Mouse (Mus musculus): ENCODE results near the gene Il20rb.

The Il20rb gene

DNA sequence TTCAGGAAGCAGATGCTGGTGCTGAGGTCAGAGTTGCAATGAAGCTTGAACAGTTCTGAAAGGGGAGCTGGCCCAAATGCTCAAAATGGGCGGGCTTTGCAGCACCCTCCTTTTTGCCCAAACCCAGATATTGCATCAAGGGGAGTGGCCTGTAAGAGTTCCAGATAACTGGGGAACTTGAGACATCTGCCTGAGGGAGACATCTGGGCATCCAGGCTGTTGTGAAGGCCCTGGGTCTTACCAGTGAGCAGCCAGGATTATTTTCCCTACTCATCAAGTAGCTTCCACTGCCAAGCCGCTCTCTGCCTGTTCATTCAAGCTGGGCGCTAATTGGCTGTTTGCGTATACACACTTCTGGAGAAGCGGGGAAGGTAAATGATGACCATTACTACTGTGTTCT, at the start of gene Il20rb:
Gene Il20rb (minus strand): TSS at position 358 of the 400 bp plus-strand sequence.
- no peak for DNase-seq (ENCODE audit: low read depth in 1 of 2, low spot score in 2 of 2)

DNA sequence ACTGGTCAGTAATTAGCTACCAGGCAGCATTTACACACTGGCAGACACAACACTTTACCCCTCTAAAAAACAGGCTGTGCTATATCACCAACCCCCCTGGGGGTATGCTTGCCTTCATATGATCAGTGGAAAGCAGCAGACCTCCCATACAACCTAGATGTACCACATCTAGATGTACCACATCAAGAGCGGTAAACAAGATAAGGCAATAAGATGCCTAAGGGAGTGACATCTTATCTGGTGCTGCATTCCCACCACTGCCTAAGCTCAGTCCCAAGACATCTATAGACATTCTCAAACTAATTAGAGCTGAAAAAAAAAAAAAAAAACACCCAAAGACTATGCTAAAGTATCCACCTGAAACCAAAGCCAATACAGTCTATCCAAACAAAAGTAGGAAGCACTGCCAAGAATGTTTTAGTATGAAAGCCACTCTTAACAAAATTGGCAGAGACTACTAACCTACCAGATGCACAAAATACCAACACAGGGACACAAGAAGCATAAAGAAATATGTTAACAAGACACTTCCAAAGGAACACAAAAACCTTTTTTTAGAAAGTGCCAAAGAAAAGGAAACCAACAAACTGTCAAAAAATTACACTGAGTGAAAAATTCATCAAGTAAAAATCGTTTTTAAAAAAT, 49.2 kb upstream of the Il20rb start:
- no peak for DNase-seq (ENCODE audit: low read depth in 1 of 2, low spot score in 2 of 2)

DNA sequence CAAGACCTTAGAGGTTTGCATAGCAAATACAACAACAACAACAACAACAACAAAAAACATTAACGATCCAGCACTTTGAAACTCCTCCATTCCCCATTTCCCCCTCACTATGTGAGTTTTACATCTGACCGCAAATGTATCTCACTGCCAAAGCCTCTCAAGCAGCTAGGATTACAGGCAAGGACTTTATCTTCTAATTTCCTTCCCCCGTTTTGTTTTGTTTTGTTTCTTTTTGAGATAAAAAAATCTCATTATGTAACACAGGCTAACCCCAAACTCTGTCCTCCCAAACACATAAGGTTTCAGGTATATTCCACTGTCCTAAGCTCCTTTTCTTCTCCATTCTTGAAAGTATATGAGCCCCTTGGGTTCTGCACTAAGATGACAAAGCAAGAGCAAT, 48.1 kb upstream of the Il20rb start:
- DNase-seq (ENCODE audit: low read depth in 1 of 2, low spot score in 2 of 2): no peak

DNA sequence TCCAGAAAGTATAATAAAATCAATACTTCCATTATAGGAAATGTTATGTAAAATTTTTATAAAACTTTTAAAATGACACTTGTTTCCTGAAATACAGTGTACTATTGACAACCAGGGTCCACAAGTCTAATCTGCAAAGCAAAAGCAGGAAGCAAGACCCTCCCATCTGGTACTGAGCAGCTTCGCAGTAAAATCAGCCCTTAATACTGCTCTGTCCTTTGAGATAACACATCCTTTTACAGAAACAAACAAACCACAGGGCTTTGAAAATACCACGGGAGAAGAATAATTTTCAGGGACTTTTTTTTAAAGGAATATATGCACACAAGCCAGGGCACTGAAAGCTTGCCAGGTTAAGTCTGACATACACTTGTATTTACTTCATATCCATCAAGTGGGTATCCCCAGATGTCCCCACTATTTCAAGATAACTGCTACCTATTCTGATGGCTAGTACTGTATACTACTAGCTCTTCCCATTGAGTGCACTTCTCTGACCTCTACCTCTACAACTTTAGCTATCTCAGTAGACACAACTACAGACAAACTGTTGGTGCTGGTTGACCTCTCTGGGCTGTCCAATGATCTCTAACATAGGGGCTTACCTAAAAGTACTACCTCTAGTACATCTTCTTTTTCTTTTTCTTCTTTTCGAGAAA, 46.4 kb upstream of the Il20rb start:
- DNase-seq (ENCODE audit: low read depth in 1 of 2, low spot score in 2 of 2): no peak

DNA sequence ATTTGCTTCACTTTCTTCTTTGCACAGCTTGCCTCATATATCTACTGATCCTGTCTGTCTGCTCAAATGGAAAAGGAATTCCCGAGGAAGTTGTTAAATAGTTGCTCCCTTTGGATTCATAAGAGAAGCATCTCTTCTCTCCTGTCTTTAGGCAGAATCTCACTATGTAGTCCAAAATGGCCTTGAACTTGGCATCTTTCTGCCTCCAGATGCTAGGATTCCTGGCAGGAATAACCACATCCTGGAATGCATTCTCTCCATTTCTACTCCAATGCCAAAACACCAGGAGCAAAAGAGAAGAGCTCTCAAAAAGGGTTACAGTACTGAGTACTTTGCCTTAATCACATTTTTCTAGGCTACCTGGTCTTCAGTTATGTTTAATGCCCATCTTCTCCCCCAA, 44.7 kb upstream of the Il20rb start:
- no peak for DNase-seq (ENCODE audit: low read depth in 1 of 2, low spot score in 2 of 2)

DNA sequence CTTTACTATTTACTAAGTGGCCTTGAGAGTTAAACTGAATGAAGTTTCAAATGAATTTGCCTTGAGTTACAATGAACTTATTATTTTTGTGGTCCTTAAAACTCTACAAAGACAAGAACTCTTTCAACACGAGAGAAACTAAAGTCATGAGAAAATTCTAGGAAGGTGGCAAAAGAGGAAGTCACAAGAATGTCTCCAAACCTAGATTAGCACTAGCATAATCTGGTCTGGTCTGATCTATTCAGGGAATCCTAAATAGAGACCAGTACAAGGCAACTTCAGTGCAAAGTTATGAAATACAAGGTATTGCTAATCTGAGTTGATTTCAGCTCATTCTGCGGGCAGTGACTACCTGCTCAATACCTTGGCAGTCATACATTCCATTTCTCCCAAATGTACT, 38.6 kb upstream of the Il20rb start:
- no peak for DNase-seq (ENCODE audit: low read depth in 1 of 2, low spot score in 2 of 2)

DNA sequence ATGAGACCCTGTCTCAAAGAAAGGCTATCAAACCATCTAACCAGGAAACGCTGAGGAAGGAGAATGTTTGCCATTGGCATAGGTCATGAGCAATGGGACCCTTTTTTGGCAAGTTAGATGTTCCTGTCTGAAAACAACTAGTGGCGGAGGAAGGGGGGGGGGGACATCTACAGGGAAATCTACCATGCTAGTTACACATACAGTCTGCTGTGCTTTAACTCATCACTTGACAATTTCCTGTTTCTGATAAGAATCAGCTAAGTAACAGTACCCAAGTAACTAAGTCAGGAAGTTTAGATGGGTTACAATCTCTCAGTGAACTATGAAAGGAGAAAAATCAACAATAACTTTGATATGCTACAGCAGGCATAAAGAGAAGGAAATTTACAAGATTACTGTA, 35.4 kb upstream of the Il20rb start:
- no peak for DNase-seq (ENCODE audit: low read depth in 1 of 2, low spot score in 2 of 2)

DNA sequence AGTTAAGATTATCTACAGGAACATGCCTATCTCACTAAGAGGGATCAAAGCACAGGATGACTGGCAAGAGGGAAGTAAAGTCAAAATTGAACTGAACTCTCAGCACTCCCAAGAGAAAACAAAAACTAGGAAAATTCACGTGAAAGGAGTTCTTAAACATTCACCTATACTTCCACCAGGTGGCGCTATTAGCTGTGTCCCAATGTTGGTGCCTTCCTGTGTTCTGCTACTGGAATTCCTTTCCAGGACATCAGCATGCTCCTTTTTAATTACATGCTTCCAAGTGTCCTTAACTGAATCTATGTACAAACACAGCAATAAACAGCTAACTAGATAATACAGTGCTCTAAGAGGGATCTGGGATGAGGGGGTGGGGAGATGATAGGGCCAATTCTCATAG, 34.0 kb upstream of the Il20rb start:
- peak in 1 of 2 experiments; percentile 3 for DNase-seq (ENCODE audit: low read depth in 1 of 2, low spot score in 2 of 2)

DNA sequence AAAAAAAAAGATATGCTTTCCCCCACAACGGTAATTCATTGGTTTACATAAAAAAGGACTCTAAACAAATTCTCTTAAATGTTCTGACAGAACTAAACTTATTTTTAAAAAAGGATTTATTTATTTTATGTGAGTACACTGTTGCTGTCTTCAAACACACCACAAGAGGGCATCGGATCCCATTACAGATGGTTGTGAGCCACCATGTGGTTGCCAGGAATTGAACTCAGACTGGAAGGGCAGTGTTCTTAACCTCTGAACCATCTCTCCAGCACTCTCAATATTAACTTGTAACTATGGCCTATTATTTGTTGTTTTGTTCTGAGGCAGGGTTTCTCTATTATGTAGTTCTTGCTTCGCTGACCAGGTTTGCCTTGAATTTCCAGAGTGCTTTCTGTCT, 33.4 kb upstream of the Il20rb start:
- DNase-seq (ENCODE audit: low read depth in 1 of 2, low spot score in 2 of 2): no peak

DNA sequence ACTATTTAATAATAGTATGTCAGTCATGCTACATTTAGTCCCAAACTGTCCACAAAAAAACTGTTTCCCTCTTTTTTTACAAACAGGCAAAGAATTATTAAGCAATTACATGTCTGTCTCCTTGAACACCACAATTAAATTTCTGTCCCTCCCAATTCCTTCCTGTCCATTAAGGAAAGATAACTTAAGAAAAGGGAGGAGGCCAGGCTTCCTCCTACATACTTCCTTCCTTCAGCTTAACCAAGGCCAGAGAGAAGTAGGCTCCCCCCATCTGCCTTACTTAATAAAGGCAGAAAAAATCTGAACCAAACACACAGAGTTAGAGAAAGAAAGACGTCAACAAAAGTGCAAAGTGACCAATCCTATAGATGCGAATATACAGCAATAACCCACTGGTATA, 21.0 kb upstream of the Il20rb start:
- no peak for DNase-seq (ENCODE audit: low read depth in 1 of 2, low spot score in 2 of 2)

DNA sequence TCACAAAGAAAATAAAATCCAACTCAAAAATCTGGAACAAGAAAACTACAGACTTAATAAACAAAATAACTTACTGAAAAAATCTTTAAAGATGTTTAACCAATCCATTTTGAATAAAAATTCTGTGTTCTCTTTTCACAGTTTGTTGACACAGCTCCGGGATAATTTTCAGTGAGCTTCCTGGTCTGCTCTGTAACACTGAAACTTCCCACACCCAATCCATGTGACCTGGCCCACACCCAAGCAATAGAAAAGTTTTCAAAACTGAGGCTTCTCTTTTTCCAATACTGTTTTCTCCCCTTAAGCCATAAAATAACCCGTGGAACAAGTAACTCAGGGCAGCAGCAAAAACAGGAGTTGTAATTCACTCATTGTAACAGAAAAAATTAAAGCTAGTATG, 20.1 kb upstream of the Il20rb start:
- no peak for DNase-seq (ENCODE audit: low read depth in 1 of 2, low spot score in 2 of 2)

DNA sequence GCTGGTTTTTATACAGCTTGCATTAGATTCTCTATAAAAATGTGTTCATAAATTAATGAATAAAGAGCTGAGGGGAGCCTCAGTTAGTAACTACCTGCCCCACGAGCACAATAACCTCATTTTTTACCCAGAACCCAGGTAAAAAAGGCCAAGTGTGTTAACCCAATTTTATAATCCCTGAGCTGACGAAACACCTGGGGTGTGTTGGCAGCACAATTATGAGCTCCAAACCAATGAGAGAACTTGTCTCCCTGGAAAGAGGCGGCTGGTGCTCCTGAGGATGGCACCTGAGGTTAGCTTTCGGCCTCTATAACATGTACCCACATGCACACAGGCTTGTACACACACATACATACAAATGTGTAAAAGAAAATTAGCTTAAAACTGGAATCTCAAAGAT, 18.9 kb upstream of the Il20rb start:
- no peak for DNase-seq (ENCODE audit: low read depth in 1 of 2, low spot score in 2 of 2)

DNA sequence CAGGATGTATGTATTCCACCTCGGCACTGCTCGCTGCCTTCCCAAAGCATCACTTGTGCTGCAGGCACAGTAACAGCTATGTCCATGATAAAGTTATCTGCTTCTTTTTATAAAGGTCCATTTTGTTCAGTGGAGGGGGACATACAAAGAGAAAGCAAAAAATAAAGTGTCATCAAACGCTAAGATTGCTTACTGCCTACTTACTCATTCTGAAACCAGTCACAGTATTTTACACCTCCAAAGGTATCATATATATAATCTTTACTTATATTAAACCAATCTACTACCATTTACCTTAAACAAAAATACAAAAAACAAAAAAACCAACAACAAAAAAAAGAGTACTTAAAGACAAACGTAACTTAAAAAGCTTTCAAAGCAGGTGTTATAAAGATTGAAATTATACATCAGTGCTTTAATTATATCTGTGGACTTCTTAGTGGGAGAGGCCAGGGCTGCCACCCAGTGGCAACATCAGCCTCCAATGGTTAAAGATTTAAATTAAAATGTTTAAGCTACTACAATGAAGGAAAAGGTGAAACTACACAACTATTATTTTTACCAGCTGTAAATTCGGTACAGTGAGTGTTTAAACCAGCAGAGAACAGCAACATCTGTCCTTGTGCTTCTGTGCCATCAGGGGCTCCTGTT, 7.1 kb upstream of the Il20rb start:
- no peak for DNase-seq (ENCODE audit: low read depth in 1 of 2, low spot score in 2 of 2)

DNA sequence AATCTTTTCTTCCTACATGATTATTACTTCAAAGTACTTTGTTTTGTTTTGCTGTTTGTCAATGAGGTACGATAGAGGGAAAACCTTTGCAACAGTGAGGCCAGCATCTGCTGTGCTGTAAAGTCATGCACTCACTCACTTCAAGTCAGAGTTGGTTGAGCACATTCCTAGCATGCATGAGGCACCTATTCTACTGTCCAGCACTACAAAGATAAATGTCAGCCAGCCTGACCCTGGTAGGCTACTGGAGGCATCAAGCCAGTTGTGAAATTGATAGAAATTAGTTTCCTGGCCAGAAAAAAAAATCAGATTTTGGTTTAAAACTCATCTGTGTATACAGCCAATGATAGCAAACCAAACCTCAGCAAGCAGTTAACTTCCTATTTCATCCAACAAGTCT, 4.8 kb upstream of the Il20rb start:
- DNase-seq (ENCODE audit: low read depth in 1 of 2, low spot score in 2 of 2): no peak

DNA sequence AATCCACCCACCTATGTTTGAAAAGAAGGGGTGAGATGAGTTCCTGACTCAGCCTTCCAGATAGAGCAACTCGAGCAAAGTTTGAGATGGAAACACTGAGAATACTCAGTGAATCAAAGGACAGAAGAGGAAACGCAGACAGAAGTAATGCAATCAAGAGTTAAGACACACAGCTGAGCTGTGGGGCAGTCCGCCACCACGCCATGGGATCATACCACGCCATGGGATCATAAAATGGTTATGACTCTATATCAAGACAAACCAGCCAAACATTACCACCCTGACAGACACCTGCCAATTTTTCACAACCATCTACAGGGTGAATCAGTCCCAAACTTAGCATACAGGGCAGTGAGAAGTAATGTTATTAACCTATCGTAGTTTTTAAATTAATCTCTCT, 2.4 kb upstream of the Il20rb start:
- DNase-seq (ENCODE audit: low read depth in 1 of 2, low spot score in 2 of 2): no peak

DNA sequence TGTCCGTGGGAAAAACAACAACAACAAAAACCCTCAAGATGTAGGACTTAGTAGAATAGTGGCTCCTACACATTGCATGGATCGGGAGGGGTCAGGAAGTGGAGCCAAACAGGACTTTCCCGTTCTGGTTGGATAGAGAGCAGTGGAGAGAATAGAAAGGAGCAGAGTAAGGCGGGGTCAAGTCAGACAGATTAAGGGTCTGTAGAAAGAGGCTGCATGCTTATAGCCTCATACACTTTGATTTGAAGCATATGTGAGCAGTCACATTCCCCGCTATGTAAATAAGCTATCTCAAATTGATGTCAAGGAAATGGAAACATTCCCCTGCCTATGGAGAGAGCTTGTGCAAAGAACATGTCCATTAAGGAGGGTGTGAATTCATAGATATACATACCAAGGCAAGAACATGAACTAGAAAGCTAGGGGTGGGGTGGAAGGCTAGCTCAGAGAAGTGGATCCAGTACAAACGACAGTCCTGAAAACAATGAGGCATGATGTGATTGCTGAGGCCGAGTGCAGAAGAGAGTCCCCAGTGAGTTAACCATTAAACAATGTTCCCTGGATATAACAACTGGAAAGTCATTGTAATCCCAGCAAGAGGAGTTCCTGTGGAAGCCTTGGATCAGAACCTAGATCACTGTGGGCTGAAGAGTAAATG, 1.6 kb upstream of the Il20rb start:
- no peak for DNase-seq (ENCODE audit: low read depth in 1 of 2, low spot score in 2 of 2)

DNA sequence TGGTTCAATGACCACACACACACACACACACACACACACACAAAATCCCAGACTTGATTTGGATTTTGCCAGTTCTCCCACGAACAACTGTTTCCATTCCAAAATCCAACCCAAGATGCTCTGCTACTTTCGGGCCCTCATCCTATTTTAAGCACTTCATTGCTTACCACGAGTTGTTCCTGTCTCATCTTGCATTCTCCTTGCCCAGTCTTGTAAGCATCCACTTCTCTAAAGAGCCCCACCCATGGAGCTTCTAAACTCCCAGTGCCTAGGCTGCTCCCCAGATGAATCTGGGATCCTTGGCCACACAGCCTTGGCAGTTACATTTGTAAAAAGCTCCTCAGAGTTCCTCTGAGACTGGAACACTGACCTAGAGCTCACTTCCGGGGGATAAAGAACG, 3.3 kb downstream of the Il20rb start:
- DNase-seq (ENCODE audit: low read depth in 1 of 2, low spot score in 2 of 2): no peak

DNA sequence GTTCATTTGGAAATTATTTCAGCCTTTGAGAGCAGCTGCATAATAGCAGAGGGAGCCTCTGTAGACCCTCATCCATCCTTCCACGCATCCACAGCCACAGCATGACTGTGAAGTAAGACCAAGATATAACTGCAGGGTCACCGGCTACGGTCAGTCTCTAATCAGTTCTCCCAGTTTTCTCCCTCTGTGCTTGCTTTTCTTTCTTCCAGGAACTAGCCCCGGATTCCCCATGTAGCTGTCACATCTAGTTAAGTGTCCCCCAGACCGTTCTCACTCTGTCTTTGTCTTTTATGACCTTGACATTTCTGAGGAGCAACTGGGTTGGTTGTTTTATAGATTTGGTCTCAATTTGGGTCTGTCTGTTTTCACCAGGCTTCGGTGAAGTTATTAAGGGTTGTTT, 5.0 kb downstream of the Il20rb start:
- DNase-seq (ENCODE audit: low read depth in 1 of 2, low spot score in 2 of 2): no peak

DNA sequence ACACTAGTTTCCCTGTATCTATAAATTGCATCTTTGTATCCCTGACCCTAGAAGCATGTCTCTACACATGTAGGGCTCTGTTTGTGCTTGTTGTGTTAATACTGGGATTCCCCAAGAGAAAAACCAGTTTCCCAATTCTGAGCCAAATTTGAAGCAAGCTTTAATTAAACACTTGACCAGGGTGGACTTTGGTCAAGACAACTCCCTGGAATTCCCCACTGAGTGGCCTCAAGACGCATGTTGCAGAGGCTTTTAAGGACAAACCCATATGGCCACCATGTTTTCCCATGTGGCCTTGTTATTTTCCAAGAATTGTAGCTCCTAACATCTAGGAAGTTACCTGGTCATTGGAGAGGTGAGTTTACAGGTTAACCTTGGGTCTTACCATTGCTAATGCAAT, 12.5 kb downstream of the Il20rb start:
- DNase-seq (ENCODE audit: low read depth in 1 of 2, low spot score in 2 of 2): no peak

DNA sequence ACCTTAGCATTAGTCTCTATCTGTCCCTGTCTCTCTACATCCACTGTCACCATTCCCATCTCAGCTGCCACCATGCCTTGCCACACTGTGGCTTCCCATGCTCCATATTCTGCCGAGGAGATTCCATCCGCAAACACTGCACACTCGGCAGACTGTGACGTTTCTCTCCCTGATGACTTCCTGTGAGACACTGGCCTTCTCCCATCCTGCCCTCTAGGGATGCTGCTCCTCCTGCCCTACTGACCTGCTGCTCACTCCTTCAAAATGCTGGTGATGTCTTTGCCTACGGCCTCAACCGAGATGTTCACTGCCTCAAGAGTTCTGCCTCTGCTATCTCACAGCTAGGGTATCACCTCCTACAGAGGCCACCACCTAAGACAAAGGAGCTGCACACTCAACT, 13.2 kb downstream of the Il20rb start:
- no peak for DNase-seq (ENCODE audit: low read depth in 1 of 2, low spot score in 2 of 2)

DNA sequence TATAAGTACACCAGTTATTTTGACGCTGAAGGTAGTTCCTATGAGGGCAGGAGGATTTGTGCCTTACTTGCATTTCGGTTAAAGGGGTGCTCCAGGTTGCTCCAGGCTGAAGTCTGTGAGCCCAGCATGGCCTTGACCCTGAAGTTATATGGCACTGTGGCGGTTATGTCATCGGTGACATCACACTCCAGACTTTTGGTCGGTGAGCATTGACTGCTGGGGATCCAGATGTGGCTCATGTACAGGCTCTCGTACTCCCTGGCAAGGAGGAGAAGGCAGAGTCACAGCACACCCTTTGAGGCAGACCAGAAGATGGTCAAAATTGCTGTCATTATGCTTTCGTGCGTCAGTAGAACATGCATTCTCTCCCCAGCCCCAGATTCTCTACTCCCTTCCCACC, 13.7 kb downstream of the Il20rb start:
- no peak for DNase-seq (ENCODE audit: low read depth in 1 of 2, low spot score in 2 of 2)

DNA sequence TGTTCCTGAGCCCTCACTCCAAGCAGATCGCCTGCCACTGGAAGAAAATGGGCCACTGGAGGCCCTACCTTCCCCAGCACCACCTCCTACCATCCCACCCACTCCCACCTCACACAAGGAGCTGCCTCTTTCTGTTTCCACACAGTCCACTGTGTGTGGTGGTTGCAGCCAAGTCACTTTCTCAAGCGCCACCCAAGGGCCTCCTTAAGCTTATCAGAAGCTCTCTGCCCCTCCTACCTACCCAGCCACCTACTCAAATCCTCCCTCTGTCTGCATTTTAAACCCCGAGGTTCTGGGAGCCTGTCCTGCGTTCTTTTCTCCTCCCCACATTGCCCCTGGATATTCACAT, 15.0 kb downstream of the Il20rb start:
- no peak for DNase-seq (ENCODE audit: low read depth in 1 of 2, low spot score in 2 of 2)

Measured in monocyte, adult 2 months (primary cell).